Mouse (Mus musculus) liver, postnatal 0 days (tissue): ENCODE measurements around the gene Rtl8c. TPM values are rescaled to one million over a fixed set of nuclear protein-coding genes. Genes with fewer than 3 reads are reported as not detected.
"Not testable (repeated sequence)": the region's sequence is repeated elsewhere in the genome, so short reads cannot be mapped to it uniquely, and the experiment has no call there.

Source experiments
- ATAC-seq: fragments of 200-750 bp; cut with Nextera tagmentation; 2 replicates; pipeline ENCODE4 v1.8.0; 2017; ENCODE audit warnings: mild to moderate bottlenecking, moderate library complexity
- DNase-seq: peaks from one replicate; pipeline ENCODE4 v3.0.0-alpha.2; 2016
- H3K27ac ChIP-seq: fragments of 300-500 bp; sonication (generic); 2 replicates; pipeline ENCODE4 v1.5.1; 2014; ENCODE audit warnings: antibody characterized with exemption, moderate library complexity, mild to moderate bottlenecking, low read depth
- H3K27me3 ChIP-seq: fragments of 300-500 bp; sonication (generic); 2 replicates; pipeline ENCODE4 v1.6.1; 2014; ENCODE audit warnings: low read length, control low read depth, mixed read lengths; ENCODE audit not compliant: insufficient read depth
- H3K36me3 ChIP-seq: fragments of 300-500 bp; sonication (generic); replicated peaks from 2 replicates; pipeline ENCODE4 v1.6.1; 2014; ENCODE audit warnings: mild to moderate bottlenecking, control low read depth, low read length, moderate library complexity, mixed read lengths; ENCODE audit not compliant: insufficient read depth
- H3K4me1 ChIP-seq: fragments of 300-500 bp; sonication (generic); 2 replicates; pipeline ENCODE4 v1.6.1; 2014; ENCODE audit warnings: antibody characterized with exemption, mild to moderate bottlenecking, control low read depth; ENCODE audit not compliant: insufficient read depth
- H3K4me2 ChIP-seq: fragments of 300-500 bp; sonication (generic); 2 replicates; pipeline ENCODE4 v1.6.1; 2014; ENCODE audit warnings: low read depth, mild to moderate bottlenecking, low read length, moderate library complexity, mixed read lengths
- H3K4me3 ChIP-seq: fragments of 300-500 bp; sonication (generic); 2 replicates; pipeline ENCODE4 v1.5.1; 2014; ENCODE audit warnings: low read depth, low read length
- H3K9ac ChIP-seq: fragments of 300-500 bp; sonication (generic); replicated peaks from 2 replicates; pipeline ENCODE4 v1.6.1; 2014; ENCODE audit warnings: mild to moderate bottlenecking, moderate library complexity
- H3K9me3 ChIP-seq: fragments of 300-500 bp; sonication (generic); 2 replicates; pipeline ENCODE4 v1.6.1; 2016; ENCODE audit warnings: mild to moderate bottlenecking, control low read depth, low read length, mixed read lengths
- CTCF ChIP-seq: sonication (generic); IDR thresholded peaks from 2 replicates; pipeline ENCODE4 v1.5.1; 2016; ENCODE audit warnings: antibody characterized with exemption, low read depth
- EP300 ChIP-seq: IDR thresholded peaks from 2 replicates; pipeline ENCODE4 v1.6.1; 2016; ENCODE audit warnings: antibody characterized with exemption, low read depth, mild to moderate bottlenecking
- WGBS: fragments of 180-500 bp; shearing (Covaris S2); extraction: QIAGEN DNeasy Blood & Tissue Kit; methylation state at CpG from one replicate; pipeline ENCODE4 v1.1.7; 2014; ENCODE audit not compliant: insufficient replicate concordance; 5-methylcytosine and 5-hydroxymethylcytosine counted together
- polyA plus RNA-seq: library from polyadenylated mRNA; unstranded; fragments of >200 nt; fragmentation: Nextera tagmentation; extraction: Ambion mirVana; gene quantifications from 2 replicates; pipeline ENCODE4 v1.2.1, GENCODE M21; 2015

Gene Rtl8c
- polyA plus RNA-seq, 1 experiment from 2014 or later = 3.7 TPM

DNA sequence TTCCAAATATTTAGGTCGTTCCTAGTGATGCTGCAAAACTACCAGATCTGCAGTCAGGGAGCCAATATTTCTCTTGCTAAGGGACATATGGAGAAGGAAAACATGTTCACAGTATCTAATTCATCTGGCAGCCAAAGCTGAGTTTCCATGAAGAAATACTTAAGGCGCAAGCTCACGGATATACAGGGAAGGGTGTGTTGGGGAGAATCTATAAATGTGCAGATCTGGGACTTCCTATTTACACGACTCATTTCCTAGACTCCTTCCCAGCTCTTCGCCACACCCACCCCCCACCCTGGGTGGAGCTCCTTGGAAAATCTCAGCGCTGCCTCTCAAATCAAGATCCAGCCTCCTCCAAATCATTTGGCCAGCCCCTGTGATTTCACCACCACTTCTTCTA, 38.1 kb downstream of the Rtl8c start:
- no peak for DNase-seq
- H3K27ac ChIP-seq = no peak overlapping the region
- TF ChIP-seq EP300 (no peak), CTCF (no peak)
- no peak overlapping the region for H3K4me2 ChIP-seq
- H3K9ac ChIP-seq = no peak overlapping the region
- no peak overlapping the region for H3K4me3 ChIP-seq
- H3K9me3 ChIP-seq = no peaks in the 10 kb centered on the region
- H3K4me1 ChIP-seq = peaks cover 3% of the 10 kb centered on the region; the same call in 1 of the 2 replicates
- no peaks in the 10 kb centered on the region for H3K27me3 ChIP-seq
- no peaks in the 10 kb centered on the region for H3K36me3 ChIP-seq
- no peak for ATAC-seq
- WGBS = 64% methylated on average over 6 of the region's 6 CpGs

DNA sequence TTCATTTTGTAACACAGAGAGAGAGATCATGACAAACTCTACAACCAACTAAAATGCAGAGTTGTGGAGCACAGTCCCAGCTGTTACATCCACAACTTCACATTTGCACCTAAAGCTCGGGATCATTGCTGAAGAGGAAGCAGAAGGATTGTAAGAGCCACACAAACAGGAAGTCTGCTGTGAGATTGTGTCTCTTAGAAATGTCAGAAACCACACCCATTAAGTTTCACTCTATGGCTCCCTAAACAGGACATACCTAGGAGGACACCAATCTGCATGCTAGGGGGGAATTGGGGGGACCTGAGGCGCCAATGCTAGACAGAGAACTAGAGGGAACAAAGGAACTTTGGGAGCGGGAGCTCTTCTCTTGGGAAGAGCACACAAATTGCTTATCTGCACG, 45.1 kb downstream of the Rtl8c start:
- not testable (repeated sequence) for H3K27ac ChIP-seq, H3K4me1 ChIP-seq, H3K9me3 ChIP-seq, H3K4me3 ChIP-seq, DNase-seq, H3K36me3 ChIP-seq, H3K27me3 ChIP-seq, H3K4me2 ChIP-seq, ATAC-seq, H3K9ac ChIP-seq
- WGBS = 46% methylated on average over 4 of the region's 4 CpGs

Other genes starting within 250 kb of the Rtl8c start
- 19.8 and 21.5 TPM in 2 replicates for gene Mospd1, start 237.5 kb upstream of the Rtl8c start, polyA plus RNA-seq
- not detected in 2 replicates for gene Etd, start 173.1 kb upstream of the Rtl8c start, polyA plus RNA-seq
- gene Gm14597, start 947 bp downstream of the Rtl8c start, polyA plus RNA-seq = not detected in 2 replicates
- gene Rtl8a, start 35.6 kb downstream of the Rtl8c start, polyA plus RNA-seq = 9.1 and 9.4 TPM in 2 replicates
- gene Rtl8b, start 62.4 kb downstream of the Rtl8c start, polyA plus RNA-seq = 9.3 and 10.2 TPM in 2 replicates
- 0.12 and 0.24 TPM in 2 replicates for gene 4930502E18Rik, start 116.8 kb downstream of the Rtl8c start, polyA plus RNA-seq
- not detected in 2 replicates for gene 1700013H16Rik, start 149.8 kb downstream of the Rtl8c start, polyA plus RNA-seq
- not detected in 2 replicates for gene Zfp36l3, start 168.4 kb downstream of the Rtl8c start, polyA plus RNA-seq
- gene Xlr, start 189.7 kb downstream of the Rtl8c start, polyA plus RNA-seq = 3.5 and 3.6 TPM in 2 replicates